Mouse (Mus musculus): ENCODE measurements around the gene Mnd1. TPM values are rescaled to one million over a fixed set of nuclear protein-coding genes. Genes with fewer than 3 reads are reported as not detected.

Gene Mnd1
- total RNA-seq, 2 experiments from 2014 or later: 1.3 TPM

DNA sequence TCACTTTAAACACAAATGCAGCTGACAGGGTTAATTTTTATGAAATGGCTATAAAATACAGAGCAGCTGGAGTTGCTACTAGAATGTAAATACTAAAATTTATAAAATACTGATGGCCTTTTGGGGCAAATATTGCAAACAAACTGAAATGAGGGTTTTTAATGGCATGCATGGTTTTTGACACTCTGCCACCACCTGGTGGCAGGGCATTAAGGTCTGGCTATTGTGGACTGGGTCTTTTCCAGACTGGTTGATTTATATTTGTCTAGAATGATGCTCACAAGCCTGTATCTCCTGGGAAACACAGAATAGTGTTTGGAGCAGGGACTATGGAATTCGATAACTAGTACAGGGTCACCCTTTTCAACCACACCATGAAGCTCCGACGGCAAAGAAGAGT lies 32.1 kb downstream of the Mnd1 start:
- intact Hi-C loops (cut with DNase I): loop anchor here (1.0 to 10.0 kb wide), 2 partner anchors 176 to 209 kb away; no protein-coding TSS in a partner anchor
- peak; percentile 17 to 19 for DNase-seq (ENCODE audit: low spot score in 2 of 2)

DNA sequence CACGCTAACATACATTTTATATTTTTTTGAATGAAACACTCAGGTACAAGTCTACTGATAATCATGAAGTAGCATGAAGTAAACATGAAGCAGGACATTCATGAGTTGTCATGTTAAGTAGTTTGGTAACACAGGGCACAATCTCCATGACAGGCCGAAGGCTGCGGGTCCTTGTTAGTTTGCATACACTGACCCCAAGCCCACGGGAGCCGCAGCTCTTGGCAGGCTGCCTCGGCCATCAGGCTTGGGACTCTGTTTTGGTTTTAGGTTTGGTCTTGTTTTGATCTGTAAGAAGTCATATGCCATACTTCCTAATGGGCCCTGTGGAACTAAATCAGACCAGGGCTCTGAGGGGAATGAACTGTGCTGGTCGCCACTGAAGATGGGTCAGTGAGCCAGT lies 36.9 kb downstream of the Mnd1 start:
- intact Hi-C loops (cut with DNase I): no loop called here
- DNase-seq (ENCODE audit: low spot score in 2 of 2): no peak

DNA sequence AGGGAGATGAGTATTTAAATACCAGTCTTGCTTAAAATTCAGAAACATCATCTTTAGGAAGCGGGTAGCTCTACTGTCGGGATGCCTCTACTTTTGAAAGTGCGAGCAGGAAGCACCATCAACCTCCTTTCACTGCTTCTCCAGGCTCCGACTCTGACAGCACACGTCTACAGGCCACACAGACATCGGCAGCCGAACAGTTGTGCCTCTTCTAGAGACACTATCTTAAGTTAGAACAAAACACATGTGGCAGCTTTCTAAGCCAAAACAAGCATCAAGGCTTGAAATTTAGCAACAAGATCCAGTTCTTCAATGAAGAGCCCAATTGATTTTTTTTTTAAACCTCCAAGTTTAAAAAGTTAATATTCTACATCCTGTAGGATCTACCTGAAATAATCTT lies 37.4 kb downstream of the Mnd1 start:
- DNase-seq (ENCODE audit: low spot score in 2 of 2): no peak
- intact Hi-C loops (cut with DNase I): no loop called here

DNA sequence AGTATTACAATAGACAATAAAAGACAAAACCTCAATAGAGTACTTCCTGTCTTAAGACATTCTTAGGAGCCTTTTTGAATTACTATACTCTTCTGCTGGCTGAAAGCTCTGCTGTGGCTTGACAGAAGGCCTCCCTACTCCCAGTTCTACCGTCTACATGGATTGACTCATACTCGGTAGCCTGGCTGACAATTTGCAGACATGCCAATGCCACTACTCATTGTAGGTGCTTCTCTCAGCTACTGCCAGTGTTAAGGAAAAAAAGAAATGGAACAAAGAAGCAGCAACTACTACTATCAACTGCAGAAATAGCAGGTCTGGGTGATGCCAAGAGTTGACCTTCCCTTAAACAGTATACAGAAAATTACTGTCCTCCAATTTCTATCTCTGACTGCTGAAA lies 47.0 kb downstream of the Mnd1 start:
- no peak for DNase-seq (ENCODE audit: low spot score in 2 of 2)
- intact Hi-C loops (cut with DNase I): no loop called here

DNA sequence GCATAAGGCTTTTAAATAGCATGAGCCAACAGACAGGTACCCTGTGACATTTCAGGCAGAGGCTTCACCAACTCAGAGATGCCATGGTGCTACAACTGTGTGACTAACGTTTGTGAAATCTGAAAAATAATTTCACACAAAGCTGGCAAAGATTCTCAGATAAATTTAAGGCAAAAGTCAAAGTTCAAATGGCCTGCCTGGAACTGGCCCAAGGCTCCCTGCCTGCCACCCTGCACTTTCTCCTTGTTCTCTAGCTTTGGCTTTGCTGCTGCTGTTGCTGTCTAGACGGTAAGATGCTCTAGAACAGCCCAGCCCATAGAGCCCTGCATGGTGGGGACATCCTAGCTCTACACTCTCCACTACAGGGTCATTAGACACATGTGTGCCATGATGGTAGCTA lies 49.5 kb downstream of the Mnd1 start:
- DNase-seq (ENCODE audit: low spot score in 2 of 2): no peak
- intact Hi-C loops (cut with DNase I): no loop called here

DNA sequence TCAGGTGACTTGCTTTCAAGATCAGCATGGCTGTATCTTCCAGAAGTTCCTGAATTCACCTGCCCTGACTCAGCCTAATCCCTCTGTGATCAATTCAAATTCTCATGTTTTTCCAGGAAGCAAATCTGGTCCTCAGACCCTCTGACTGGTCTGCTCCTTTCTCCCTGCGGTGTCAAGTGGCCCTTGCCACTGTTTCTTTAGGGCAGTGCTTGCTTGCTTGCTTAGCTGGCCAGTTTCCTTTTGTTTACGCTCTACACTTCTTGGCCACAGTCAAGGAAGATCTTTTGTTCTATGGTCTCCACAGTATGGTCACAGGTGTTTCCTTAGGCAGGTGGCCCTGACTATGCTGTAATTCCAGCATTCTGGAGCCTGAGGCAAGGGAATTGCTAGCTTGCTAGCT lies 52.0 kb downstream of the Mnd1 start:
- intact Hi-C loops (cut with DNase I): no loop called here

DNA sequence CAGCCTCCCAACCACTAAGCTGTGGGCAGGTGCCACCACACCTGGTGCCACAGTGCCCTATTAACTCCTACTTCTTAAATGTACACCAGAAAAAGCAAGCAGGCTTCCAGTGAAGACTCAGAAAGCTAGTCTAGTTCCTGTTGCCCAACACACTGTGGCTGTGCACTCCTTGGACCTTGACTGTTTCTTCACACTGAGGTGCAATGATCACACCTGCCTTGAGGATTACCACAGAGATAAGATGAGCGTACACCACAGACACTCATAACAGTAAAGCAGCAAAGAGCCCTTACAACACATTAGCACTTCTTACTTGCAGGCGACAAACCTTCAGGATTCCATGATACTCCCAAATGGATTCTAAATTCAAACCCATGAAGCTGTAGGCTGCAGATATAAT lies 62.7 kb downstream of the Mnd1 start:
- no peak for DNase-seq (ENCODE audit: low spot score in 2 of 2)
- intact Hi-C loops (cut with DNase I): no loop called here

More for the DNA sequence above, 52.0 kb downstream of the Mnd1 start:
- DNase-seq (ENCODE audit: low spot score in 2 of 2): no peak

DNA sequence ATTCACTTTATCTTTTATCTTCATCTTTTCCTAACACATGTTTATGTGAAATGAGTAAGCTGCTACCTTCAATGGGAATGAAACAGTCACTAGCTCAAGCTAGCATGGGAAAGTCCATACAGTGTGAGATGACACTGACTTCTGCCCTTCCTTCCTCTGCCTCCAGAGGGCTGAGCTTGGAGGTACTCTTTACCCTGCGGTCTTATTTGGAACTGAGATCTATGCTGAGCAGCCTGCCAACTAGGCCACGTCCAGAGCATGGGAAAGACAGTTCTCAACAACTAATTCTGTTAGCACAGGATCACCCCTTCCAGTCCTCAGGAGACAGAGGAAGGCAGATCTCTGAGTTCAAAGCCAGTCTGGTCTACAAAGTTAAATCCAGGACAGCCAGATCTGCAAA lies 64.6 kb downstream of the Mnd1 start:
- DNase-seq (ENCODE audit: low spot score in 2 of 2): no peak
- intact Hi-C loops (cut with DNase I): no loop called here

DNA sequence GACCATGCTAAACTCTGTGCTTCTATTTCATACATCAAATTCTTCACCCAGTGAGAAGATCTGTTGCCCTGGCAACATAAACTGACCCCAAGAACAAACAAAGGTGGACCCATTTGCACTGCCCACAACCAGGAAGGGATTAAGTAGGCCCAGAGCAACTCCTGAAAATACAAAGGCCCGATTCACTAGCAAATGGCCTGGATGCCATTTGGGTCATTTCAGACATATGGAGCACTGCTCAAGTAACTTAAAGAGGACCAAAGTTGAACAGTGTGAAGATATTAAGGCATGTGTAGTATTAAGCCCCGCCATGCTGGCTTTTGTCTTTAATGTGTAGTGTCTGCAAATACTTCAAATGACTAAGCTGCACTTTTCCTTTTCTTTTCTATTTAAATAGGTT lies 68.7 kb downstream of the Mnd1 start:
- DNase-seq (ENCODE audit: low spot score in 2 of 2): no peak
- intact Hi-C loops (cut with DNase I): no loop called here

DNA sequence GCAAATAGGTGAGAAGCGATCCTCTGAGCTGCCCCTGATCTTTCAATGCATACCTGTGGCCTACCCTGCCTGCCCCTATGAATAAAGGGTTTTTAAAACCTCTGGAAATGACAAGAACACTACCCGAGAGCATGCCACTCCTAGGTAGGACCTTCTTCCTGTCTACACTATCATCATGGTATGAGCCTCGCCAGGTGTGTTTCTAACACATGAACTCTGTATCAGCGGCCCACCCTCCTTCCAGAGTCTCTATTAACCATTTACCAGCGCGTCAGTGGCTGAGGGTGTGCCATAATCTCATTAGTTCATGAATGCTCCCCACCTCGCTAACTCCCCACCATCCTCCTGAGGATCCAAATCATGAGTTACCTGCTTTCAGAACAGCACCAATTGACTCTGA lies 69.2 kb downstream of the Mnd1 start:
- DNase-seq (ENCODE audit: low spot score in 2 of 2): no peak
- intact Hi-C loops (cut with DNase I): no loop called here

DNA sequence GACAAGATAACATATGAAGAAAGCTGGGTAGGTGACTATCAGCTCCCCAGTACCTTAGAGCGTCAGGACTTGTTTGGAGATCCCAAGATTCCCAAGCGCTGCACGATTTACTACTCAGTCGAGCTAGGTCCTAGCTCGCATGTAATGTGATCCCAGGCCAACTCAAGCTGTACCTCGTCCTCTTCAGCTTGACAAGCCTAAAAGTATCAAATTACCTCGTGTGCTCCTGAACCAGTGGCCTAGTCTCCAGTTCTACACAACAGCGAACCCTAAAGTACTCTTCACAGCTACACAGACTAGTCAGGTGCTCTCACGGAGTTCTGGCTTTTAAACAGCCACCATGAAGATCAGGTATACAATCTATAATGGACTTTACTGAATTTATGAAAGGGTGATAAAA lies 70.2 kb downstream of the Mnd1 start:
- intact Hi-C loops (cut with DNase I): no loop called here
- DNase-seq (ENCODE audit: low spot score in 2 of 2): no peak

DNA sequence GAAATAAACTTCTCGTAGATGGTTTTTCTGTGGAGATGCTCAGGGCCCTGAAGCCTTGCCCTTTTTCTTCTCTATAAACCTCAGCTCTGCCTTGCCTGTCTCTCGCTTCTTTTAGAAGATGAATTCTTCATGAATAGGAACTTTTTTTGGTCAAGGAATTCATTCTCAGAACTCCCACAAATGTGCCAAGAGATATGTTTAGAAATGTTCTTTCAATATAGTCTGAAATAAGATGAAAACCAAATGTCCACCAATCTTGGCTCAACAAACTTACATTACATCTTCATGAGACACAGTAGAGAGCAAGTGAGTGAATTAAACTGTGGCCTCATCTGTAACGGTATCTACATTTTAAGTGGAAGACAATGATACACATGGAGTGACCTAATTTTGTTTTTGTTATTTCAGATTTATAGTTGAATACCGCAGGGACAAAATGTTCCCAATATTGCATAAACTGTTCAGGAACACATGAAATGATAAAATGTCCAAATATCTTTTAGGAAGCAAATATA lies 74.3 kb downstream of the Mnd1 start:
- intact Hi-C loops (cut with DNase I): loop anchor here (2.0 kb wide), 1 partner anchor 42 kb away; no protein-coding TSS in a partner anchor
- DNase-seq (ENCODE audit: low spot score in 2 of 2): peak in 1 of 2 experiments; percentile 51

DNA sequence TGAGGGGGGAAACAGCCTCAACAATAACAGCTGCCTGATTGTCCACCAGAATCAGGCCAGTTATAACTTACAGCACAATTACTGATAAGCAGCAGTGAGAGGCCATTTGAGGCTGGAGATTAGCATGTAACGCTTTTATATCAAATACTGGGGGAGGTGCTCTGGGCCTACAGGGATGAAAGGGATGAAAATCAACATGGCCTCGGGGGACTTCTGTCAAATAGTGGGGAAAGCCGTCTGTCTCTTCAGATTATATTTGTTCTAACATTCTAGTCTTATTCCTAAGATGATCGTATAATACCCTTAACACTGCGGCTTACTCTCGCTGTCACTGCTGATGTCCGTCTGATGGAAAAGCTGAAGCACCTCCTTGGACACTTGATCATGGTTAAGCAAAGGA lies 75.5 kb downstream of the Mnd1 start:
- no peak for DNase-seq (ENCODE audit: low spot score in 2 of 2)
- intact Hi-C loops (cut with DNase I): loop anchor here (2.0 kb wide), 1 partner anchor 41 kb away; no protein-coding TSS in a partner anchor

DNA sequence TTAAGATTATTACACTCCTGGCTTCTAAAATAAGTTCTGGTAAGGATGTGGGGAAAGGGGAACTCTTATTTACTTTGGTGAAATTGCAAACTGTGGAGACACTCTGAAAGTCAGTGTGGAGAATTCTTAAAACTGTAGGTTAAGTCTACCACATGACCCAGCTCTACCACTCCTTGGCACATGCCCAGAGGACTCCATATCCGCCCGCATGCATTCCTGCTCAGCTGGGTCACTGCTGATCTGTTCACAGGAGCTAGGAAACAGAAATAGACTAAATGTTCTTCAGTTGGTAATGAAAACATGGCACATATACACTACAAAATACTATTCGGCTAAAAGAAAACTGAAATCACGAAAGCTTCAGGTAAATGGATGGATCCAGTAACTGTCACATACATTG lies 78.1 kb downstream of the Mnd1 start:
- DNase-seq (ENCODE audit: low spot score in 2 of 2): no peak
- intact Hi-C loops (cut with DNase I): no loop called here

DNA sequence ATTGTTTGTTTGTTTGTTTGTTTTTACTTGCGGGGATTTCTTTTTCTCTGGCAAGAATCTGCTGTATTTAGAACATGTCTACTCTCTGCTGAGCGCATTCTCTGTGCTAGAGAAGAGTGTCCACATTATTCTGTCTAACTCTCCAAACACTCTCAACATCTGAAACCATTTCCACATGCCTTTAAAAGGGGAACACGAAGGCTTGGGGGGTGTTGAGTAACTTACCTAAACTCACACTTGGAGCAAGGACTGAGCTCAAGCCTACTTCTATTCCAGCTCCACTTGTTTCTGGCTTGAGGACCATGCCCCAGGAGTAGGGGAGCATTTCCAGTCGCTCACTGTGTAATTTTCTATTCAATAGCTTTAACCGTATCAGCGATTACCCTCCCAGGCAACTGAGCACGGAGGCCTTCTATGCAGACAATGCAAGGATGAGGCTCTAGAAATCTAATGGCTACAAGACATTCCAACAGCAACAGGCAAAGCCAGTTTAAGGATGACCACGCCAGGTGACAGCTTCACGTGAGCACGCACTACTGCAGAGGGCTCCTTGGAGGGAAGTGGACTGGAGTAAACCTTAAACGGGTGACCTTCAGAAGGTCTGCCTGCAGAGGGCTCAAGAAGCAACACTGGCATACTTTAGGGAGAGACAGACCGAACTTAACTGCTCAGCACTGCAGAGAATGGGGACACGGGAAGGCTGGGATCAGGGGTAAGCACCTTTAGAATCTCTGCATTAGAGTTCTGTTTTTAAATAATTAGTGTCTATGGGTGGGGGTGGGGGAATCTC lies 78.8 kb downstream of the Mnd1 start:
- no peak for DNase-seq (ENCODE audit: low spot score in 2 of 2)
- intact Hi-C loops (cut with DNase I): no loop called here

DNA sequence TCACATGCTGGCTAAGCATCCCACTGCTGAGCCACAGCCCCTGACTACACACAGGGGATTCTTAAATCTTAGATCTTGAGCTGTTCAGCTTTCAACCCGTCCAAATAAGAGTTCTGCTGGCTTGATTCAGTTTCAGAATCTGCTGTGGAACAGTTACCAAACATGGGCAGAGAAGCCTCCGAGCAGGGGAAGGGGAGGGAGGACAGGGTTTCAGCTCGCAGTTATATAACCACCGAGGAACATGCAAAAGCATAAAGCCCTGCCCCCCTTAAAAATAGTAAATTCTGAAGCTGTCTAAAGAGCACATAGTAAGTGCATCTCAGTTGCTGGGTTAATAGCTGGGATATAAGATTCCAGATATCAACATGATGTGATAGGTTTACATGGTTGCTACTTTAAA lies 80.1 kb downstream of the Mnd1 start:
- peak in 1 of 2 experiments; percentile 33 for DNase-seq (ENCODE audit: low spot score in 2 of 2)

DNA sequence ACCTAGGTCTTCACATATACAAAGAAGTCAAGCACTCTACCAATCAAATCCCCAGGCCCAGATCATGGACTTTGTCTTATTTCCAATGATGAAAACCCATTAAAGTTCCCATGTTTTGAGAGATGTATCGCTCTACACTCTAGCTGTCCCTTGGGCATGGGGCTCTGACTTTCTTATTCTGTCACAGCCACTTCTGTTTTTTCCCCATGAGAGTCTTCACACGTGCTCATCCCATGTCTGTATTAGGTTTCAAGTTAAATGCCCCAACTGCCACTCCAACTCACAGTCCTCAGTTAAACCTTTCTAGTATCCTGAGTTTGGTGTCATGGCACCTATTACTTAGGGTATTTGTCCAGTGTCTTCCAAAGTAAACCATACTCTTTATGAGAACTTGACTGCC lies 80.8 kb downstream of the Mnd1 start:
- intact Hi-C loops (cut with DNase I): no loop called here
- no peak for DNase-seq (ENCODE audit: low spot score in 2 of 2)

More for the DNA sequence above, 80.1 kb downstream of the Mnd1 start:
- intact Hi-C loops (cut with DNase I): no loop called here

DNA sequence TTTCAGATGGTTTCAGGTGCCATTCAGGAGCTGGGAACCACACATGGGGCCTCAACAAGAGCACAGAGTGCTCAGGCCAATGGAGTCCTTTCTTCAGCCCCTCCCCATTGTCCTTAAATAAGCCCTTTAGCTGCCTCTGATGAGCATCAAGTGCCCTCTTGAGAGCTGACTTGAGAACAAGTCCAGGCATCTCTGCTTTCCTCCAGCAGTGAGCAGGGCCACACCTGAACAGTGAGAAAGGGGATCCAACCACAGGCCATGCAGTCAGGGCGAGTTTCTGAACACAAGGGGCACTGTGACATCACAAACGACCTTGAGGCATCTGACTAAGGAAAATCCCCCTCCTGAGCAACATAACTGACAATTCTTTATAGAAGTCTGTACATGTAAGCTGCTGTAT lies 83.9 kb downstream of the Mnd1 start:
- intact Hi-C loops (cut with DNase I): no loop called here
- DNase-seq (ENCODE audit: low spot score in 2 of 2): no peak

DNA sequence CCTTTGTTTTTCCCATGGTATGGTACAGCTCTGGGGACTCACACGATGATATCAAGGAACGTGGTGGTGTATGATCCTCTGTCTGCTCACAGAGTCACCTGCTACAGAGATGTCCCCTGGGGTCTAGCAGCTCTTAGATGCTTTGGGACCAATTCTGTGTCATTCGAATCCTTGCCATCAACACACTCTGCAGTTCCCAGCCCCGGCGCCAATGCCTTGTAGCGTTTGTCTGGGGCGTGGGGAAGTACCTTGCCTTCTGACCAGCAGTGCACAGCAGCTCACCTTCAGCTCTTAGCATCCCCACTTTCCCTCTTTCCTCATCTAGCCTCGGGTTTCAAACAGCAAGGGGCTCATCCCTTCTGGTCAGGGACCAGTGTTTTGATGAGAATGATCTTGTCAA lies 84.8 kb downstream of the Mnd1 start:
- intact Hi-C loops (cut with DNase I): no loop called here

DNA sequence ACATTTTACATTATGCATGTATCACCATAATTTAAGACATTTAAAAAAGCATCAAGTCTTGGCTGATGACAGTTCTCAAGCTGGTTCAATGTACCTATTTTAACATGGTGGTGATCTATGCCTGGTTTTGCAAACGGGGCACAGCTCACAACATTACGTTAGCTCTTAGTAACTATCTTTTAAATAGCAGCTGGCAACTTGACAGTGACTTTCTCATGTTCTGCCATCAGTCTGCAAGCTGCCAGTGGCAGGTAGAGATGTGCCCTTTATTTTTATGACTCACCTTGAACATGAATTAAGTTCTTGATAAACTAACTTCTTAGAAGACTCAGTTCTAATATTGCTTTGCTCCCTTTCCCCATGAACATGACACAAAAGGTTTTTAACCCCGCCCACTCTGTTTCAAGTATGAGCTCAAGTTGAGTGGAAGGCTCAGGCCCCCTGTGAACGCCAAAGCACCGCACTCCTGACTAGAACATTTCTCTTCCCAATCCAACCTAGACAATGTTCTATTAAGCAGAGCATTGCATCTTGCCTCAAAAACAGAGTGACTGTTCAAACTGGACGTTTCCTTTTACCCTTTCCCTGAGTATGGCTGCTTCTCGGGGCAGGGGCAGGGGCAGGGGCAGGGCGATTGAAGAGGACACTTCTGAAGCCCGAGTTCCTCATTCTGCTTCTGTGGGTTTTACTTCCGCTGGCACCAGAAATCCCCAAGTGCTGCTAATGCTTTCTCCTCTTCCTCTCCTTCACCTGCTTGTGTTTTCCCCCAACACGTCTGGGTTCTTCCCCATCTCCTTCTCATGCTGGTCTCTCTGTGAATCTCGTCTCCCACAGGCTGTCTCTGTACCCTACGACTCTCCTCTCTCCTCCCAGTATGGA lies 86.5 kb downstream of the Mnd1 start:
- no peak for DNase-seq (ENCODE audit: low spot score in 2 of 2)
- intact Hi-C loops (cut with DNase I): no loop called here

More for the DNA sequence above, 84.8 kb downstream of the Mnd1 start:
- no peak for DNase-seq (ENCODE audit: low spot score in 2 of 2)

DNA sequence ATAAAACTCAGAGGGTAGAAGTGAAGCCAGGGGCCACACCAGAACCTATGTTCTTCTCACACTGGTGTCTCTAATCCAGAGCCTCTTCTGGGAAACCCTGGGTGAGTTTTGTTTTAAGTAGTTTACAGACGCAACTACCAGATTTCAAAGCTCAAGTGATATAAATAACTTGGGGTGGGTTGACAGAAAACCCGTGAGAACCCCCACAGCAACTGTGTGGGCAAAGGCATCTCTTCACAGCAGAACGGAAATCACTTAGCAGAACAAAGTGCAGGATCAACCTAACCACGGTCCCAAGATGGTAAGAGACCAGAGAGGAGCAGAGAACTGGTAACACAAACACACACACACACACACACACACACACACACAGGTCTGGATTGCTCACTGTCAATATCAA lies 89.8 kb downstream of the Mnd1 start:
- DNase-seq (ENCODE audit: low spot score in 2 of 2): peak in 1 of 2 experiments; percentile 14
- intact Hi-C loops (cut with DNase I): no loop called here

Measured in left cerebral cortex, postnatal 25 days (tissue).